Comparison of ENCODE assay signal across 8 mouse cellular contexts in the genomic region with DNA sequence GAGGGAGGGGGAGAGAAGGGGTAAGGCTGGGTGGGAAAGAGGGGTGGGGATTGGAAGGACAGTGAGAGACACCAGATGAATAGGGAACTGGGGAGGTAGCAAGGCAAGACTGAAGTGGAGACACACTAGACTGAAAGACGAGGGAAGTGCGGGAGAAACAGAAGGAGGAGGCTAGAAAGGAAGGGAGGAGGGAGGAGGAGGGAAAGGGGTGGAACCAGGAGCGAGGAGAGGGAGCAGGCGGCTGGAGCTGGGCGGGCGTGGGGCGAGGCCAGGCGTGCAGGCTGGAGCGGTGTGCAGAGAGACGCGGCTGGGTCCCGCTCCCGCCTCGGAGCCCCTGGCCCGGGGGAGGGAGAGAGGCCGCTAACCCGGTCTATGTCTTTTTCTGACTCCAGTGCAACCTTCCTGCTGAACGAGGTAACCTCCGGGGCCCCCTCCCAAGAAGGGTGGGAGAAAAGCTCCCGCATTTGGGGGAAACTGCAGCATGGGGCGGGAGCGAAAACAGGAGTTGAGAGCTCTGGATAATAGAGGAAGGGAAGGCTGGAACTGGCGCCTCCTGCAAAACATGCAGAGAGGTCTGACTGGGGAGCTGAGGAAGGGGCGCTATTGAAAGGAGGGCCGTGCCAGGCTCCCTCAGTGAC. TPM values are rescaled to one million over a fixed set of nuclear protein-coding genes. Genes with fewer than 3 reads are reported as not detected.
DNase-seq lines count a peak whose midpoint lies in the region; ATAC-seq lines count a peak whose summit lies in the region.

No protein-coding gene starts in this region.

- peak; percentile 56 for DNase-seq in cerebellum, adult 9-10 months
- DNase-seq in cerebellum, postnatal 4 days (ENCODE audit: low spot score in 2 of 2) = no peak
- DNase-seq in heart, adult 9 months (ENCODE audit: low spot score in 2 of 2) = peak; percentile 46
- DNase-seq in kidney, adult 8-10 months = peak; percentile 67 to 75
- DNase-seq in lung, adult 18-20 months = peak; percentile 75
- DNase-seq in ovary, postnatal 14 days (ENCODE audit: low spot score) = peak; percentile 66

- ATAC-seq in common myeloid progenitor, adult 5-6 weeks (replicated peaks; ENCODE audit: low read depth, poor library complexity, severe bottlenecking) = 0 out of 2 replicates have a peak, but pooled peaks have one; percentile 3
- no peak for ATAC-seq in erythroblast, adult 5-6 weeks (replicated peaks; ENCODE audit: low FRiP score, poor library complexity, severe bottlenecking)

RNA-seq across cellular contexts. Expression of a gene that starts 1.6 kb away (rescaled TPM):
- total RNA-seq in common myeloid progenitor, adult 5-6 weeks (2017) = not detected in 2 replicates
- not detected in 2 replicates for total RNA-seq in erythroblast, adult 5-6 weeks (2015; ENCODE audit: low replicate concordance)
- not detected in 2 replicates for total RNA-seq in erythroblast, adult 5-6 weeks (2017; ENCODE audit: low replicate concordance)

RNA-seq across cellular contexts. Expression of a gene that starts 22.4 kb away (rescaled TPM):
- total RNA-seq in common myeloid progenitor, adult 5-6 weeks (2017) = 23.4 and 32.4 TPM in 2 replicates
- 4.8 and 26.8 TPM in 2 replicates for total RNA-seq in erythroblast, adult 5-6 weeks (2015; ENCODE audit: low replicate concordance)
- total RNA-seq in erythroblast, adult 5-6 weeks (2017; ENCODE audit: low replicate concordance) = 33.2 and 42.9 TPM in 2 replicates

RNA-seq across cellular contexts. Expression of a gene that starts 30.5 kb away (rescaled TPM):
- 84.4 and 114 TPM in 2 replicates for total RNA-seq in common myeloid progenitor, adult 5-6 weeks (2017)
- 9.4 and 10.4 TPM in 2 replicates for total RNA-seq in erythroblast, adult 5-6 weeks (2015; ENCODE audit: low replicate concordance)
- total RNA-seq in erythroblast, adult 5-6 weeks (2017; ENCODE audit: low replicate concordance) = 32.3 and 40.2 TPM in 2 replicates

RNA-seq across cellular contexts. Expression of a gene that starts 45.0 kb away (rescaled TPM):
- 0.23 TPM in 1 of 2 replicates, not detected in the other for total RNA-seq in common myeloid progenitor, adult 5-6 weeks (2017)
- 4.4 TPM in 1 of 2 replicates, not detected in the other for total RNA-seq in erythroblast, adult 5-6 weeks (2015; ENCODE audit: low replicate concordance)
- 0.42 and 2.2 TPM in 2 replicates for total RNA-seq in erythroblast, adult 5-6 weeks (2017; ENCODE audit: low replicate concordance)

Comparison
In these comparisons a context has a peak if more than half of its experiments do, and no peak if none do; other contexts are left out.
1. DNase-seq: peak in cerebellum, adult 9-10 months (single experiment), heart, adult 9 months (2 of 2), kidney, adult 8-10 months (2 of 2), lung, adult 18-20 months (2 of 2) and ovary, postnatal 14 days (single experiment); none in cerebellum, postnatal 4 days (0 of 2).